Mouse (Mus musculus) T-cell, adult 2 months (primary cell): Measurements from ENCODE around the gene Nkpd1.
A peak's percentile ranks its signal among the peaks of the same experiment; 100 is the strongest.

Experiments used
- DNase-seq: peaks from one replicate; pipeline ENCODE4 v3.0.0; 2022; ENCODE audit warnings: low spot score

The Nkpd1 gene

DNA sequence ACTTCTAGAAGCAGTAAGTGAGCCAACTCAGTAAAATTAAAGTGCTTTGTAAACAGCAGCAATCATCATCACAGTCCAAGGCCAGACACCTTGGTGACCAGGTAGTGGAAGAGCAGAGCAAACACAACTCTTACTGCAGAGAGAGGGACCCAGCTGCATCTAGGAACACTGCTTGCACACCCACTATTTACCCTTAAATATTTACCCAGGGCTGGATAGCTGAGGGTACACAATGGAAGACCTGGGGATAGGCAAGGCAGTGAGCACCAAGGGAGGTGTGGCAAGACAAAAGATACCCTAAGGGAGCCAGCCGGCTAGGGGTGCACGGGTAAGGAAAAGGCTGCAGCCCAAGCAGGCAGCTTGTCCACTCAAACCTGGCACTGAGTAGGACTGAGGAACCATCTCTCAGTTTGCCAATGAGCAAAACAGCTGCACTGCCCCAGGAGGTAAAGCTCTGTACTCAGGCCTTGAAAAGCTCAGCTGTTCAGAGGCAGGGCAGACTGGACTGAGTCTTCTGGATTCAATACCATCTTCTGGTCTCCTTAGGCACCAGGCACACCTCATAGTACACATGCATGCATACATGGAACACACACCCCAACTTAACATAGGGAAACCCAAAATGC lies 29.8 kb downstream of the Nkpd1 start:
- no peak for DNase-seq

DNA sequence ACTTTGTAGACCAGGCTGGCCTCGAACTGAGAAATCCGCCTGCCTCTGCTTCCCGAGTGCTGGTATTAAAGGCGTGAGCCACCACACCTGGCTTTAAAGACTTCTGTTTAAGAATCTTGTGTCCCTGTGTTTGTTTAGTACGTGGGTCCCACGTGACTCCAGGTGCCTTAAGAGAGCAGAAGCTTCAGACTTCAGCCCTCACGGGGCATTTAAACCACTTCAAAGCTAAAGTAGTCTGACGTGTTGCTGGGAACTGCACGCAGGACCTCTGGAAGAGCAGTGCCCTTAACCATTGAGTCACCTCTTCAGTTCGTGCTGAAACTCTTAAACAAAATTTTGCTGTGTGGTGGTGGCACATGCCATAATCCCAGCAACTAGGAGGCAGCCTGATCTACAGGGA lies 31.8 kb downstream of the Nkpd1 start:
- peak; percentile 46 for DNase-seq

DNA sequence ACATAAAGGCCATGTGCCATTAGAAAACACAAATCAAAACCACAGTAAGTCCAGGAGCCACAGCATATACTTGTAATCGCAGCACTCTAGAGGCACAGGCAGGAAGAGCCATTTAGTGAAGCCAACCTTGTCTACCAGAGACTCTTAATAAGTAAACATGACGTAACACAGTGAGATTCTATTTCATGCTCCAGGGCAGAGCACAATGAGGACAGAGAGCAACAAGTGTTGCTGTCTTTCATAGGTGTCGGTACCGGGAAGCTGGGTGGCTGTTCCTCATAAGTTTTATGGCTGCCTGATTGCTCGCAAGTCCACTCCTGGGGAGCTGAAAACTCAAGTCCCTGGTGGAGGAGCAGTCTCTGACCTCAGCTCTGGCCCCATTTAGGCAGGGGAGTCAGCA lies 34.0 kb downstream of the Nkpd1 start:
- no peak for DNase-seq

DNA sequence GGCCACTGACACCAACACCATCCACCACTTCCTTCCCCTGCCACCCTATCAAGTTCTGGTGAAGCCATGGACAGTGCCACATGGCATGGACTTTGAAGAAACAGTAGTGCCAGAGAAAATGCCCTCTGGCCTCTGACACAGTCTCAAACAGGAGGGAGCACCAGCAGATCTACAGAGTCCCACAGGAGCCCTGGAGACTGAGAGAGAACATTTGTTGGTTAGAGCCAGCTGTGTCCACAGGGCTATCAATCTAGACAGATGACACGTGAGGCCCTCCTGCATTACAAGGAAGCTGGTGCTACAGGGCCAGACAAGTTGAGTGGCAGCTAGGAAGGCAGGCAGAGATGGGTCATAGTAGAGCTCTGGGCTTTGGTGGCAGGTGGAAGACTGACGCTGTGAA lies 34.8 kb downstream of the Nkpd1 start:
- no peak for DNase-seq

DNA sequence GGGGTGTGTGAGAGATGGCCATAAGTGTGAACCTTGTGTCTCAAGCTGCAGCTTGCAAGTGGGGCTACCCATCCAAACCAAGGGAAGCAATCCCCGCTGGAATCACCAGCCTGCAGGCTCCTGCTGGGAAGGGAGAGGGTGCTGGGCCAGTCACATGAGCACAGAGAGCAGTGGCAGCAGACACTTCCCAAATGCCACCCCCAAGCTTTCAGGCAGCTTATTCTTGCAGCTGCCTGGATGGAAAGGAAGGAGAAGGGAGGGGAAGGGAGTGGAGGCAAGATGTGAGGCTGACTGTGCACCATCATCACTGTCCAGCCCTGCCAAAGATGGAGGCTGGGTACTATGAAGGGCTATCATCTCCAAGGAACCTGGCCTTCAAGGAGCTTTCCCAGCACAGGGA lies 36.5 kb downstream of the Nkpd1 start:
- no peak for DNase-seq

DNA sequence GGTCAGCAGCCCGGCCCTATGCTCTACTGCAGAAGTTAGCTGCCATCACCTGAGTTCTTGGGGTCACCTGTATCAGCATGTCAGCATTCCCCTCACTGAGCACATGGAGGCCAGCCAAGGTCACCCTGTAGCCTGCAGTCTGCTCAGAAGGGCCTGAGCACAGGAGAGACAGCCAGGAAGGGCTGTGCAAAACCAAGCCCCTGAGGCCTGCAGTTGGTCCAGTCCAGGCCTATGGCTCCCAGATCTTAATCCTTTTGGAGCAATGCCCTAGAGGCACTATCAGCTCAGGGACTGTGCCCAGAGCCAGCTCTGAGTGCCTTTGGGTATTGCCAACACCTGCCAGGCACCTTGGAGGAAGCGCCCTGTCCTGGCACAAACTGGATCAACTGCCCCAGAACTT lies 39.4 kb downstream of the Nkpd1 start:
- no peak for DNase-seq

DNA sequence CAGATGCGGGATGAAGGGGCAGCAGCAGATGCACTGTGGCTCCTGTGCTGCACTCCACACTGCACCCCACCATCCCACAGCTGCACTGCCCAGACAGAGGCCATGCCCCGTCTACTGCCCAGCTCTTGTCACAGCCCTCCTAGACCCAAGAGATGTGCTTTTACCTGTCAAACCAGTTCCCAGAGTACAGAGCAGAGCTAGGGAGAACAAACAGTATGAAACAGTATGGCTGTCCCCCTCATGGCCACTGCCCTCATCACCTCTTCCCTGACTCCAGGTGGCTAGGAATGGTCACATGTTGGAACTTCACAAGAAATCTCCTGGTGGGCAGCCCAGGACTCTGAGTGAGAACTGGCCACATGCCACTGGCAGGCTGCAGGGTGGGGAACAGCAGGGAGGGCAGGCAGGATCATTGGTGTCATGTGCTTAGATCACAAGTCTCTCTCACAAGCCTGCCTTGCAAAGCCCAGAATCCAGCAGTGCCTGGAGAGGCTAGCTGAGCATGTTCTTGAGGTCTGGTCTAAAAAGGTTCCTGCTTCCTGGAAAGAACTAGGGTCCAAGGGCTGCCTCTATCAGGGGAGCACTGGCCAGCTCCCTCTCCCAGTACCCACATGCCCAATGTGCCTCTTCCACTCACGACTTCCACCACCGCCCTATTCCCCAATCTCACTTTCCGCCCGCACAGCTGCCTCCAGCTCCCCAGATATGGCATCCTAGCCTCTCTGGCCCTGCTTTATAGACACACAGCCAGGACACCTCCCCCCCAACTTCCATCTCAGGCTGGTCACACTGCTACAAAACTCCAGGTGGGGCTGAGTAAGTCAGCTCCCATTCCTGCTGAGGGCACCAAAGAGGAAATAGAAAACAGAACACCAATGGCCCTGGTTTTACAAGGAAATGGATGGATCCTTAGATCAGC lies 40.6 kb downstream of the Nkpd1 start:
- no peak for DNase-seq

DNA sequence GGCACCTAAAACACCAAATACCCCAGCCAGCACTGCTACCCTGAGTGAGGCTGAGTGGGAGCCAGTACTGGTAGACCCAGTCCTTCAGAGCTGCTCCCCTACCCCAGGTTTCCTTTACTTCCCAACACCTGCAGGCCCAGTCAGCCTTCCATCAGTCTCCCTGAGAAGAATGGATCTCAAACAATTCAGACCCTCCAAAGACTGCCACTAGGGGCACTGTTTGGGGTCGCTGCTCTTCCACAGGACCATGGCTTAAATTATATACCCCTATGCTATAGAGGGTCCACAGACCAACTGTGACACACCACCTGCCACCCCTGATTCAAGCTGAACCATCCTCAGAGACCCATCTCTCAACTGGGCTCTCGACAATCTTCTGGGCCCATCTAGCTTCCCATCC lies 41.3 kb downstream of the Nkpd1 start:
- DNase-seq, result no peak

DNA sequence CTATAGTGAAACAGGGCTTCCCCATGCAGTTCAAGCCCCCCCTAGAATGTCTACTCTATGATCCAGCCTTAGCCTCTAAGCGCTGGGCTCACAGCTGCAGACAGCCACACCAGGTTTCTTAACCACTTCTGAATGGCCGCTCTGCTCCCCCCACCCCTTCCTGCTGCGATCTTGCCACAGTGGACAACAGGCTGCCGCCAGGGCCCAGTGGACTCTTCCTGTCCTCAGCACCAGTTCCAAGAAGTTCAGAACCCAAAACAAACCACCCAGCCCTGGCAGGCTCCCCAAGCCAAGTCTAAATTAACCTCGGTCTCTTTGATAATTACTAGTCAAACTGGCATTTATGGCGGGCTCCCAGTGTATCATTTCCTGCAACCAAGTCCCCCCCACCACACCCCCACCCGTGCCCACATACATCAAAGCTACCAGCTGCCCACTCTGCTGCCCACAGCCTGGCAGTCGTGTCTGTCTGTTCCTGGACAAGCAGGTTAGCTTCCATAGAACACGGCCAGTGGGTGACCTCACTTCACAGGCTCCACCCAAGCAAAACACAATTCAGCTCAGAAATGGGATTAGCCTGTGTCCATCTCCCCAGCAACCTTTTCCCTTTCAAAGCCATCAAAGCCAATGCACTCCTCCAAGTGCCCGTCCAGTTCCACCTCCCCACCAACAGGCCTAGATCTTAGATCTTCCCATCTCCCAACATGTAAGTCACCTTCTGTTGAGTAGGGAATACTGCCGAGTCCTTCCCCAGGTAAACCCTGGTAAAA lies 43.0 kb downstream of the Nkpd1 start:
- no peak for DNase-seq

DNA sequence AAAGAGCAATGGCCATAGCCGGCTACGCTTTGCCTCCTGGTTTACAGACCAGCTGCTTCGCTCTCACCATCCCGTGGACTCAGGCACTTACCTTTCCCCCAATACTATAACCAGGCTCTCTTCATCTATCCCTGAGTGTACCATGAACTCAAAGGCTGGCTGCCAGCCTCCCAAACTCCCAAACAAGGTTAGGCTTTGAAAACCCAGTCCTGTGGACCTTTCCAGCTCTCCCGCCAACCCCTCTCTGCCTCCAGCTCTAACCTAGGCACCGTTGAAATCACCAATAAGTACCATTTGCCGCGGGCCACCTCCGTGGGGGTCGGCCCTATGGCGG lies 43.8 kb downstream of the Nkpd1 start:
- DNase-seq, result no peak

DNA sequence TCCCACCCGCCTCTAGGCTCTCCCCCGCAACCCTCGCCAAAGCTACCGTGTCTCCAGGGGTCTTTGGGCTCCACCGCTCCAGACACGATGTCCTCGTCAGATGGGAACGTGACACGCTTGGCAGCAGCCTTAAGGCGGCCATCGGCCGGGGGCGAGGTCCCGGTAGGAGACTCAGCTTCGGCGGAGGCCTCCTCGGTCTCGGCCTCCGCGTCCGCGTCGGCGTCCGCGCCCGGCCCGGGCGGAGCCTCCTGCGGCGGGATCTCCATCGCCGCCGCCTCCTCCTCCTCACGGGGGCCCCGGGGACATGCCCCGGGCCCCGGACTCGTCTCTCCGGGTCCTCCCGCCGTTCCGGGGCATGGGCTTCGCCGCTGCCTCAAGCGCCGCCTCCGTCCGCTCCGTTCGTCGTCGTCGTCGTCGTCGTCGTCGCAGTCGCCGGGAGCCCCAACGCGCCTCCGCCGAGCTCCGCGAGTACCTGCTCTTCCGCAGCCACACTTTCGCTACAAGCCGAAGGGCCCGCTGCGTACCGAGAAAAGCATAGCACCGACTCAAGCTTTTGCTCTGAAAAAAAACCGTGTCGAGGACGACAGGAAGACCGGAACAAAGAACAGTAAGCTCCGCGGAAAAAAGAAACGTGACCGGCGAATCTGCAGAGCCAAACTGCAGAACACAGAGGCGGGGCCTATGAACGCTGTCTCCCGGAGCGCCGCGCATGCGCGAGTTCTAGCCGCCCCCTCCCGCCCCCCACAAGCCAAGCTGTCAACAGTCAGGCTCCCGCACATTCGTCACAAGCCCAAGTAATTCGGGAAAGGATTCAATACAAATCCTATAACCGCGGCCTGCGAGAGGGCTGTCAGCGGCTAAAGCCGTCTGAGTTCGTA lies 44.4 kb downstream of the Nkpd1 start:
- DNase-seq, result peak; percentile 87

DNA sequence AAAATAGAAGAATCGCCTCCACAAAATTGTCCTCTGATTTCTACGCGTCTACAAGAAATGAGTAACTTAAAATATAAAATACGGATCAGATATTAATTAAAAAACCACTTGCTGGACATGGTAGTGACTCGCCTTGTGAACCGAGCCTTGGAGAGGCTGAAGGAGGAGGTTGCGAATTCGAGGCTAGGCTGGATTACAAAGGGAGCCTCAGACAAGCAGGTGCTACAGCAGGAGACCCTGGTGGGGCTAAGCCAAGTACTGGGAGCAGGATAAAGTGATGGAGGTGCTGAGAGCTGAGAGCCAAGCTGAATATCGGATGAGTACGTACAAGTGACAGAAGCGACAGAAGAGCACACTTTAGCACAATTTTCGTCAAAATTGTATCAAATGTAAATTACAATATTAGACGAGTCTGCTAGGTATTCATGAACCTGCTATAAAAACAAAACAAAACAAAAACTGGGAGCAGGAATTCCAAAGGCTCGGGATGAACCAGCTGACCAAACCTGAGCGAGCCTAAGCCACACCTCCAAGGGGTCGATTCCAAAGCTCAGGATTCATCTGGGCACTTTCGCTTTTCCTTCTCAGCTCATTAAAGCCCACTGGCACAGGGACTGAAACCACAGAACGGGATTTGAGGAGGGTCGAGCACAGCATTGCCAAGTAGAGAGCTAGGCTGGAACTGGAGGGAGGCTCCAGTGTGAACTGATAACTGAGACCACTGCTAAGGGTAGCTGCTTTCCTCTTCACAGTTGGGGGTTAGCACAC lies 45.2 kb downstream of the Nkpd1 start, which contains the start of gene Ppp1r37:
Gene Ppp1r37 (minus strand): TSS at position 434 of the 768 bp plus-strand sequence.
- no peak for DNase-seq

DNA sequence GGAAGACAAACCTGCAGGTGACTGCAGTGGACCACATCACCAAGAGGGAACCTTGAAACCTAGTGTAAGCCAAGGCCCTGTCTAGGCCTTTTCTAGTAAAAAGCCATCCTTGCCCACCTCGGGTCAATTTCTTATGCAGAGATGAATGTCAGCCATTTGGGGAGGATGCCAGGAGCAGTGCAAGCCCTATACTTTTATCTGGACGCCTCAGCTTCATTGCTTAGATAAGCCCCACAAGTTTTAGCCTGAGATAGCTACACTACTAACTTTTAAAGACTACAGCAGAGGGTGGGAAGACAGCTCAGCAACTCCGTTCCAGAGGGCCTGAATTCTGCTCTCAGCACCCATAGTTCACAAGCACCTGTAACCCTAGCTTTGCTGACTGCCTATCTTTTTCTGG lies 46.2 kb downstream of the Nkpd1 start:
- no peak for DNase-seq

DNA sequence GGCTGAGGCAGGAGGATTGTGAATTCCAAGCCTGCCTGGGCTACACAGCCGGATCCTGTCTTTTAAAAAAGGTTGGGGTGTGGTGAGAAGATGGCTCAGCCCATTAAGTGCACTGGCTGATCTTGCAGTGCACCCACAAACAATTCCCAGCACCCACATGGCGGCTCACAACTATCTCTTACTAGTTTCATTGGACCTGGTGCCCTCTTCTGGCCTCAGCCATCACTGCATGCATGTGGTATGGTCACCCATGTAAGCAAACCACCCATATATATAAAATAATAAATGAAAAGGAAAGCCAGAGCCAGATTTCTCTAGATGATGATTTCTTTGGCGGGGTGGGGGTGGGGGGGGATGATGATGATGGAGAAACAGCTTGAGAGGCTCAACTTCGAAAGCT lies 46.8 kb downstream of the Nkpd1 start:
- no peak for DNase-seq

DNA sequence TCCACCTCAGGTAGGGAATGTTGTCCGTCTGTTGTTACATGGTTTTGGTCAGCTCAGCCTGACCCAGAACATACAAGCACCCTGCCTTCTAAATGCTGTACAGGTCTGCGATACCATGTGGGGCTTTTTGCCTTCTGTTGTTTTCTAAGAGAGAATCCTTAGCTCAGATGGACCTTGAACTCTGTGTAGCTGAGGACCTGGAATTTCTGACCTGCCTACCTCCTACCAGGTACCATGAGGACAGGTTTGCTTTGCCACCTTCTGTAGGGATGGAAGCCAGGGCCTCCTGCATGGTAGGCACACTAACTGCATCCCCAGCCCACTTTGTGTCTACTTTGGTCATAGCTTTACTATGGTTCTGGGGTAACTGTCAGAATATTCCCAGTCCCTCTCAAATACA lies 48.2 kb downstream of the Nkpd1 start:
- no peak for DNase-seq

DNA sequence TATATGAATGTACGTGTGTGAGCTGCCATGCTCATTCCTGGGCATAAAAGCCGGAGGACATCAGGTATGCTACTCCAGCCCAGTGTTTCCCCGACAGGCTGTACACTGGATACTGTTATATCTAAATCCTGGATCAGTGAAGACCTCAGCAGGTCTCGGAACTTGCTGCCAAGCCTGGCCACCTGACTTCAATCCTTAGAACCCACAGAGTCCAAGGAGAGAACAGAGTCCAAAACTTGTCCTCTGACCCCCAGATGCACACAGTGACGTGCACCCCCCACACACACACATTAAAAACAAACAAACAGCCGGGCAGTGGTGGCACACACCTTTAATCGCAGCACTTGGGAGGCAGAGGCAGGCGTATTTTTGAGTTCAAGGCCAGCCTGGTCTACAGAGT lies 49.8 kb downstream of the Nkpd1 start:
- no peak for DNase-seq

DNA sequence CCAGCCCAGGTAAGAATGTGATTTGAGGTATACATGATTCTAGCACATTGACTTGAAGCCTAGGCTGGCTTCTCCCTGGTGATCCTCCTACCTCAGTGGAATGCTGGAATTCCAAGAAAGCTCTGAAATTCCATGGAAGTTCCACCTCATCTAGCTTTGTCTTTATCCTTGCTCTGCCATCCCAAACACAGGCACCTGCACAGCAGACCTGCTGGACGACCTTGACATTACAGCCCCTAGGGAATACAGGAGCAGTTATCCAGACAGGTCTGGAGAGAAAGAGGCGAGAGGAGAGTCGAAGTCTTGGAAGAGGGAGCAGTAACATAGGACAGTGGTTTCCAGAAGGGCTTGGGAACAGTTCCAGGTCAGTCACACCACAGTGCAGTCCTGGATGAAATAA lies 52.0 kb downstream of the Nkpd1 start:
- DNase-seq, result no peak

DNA sequence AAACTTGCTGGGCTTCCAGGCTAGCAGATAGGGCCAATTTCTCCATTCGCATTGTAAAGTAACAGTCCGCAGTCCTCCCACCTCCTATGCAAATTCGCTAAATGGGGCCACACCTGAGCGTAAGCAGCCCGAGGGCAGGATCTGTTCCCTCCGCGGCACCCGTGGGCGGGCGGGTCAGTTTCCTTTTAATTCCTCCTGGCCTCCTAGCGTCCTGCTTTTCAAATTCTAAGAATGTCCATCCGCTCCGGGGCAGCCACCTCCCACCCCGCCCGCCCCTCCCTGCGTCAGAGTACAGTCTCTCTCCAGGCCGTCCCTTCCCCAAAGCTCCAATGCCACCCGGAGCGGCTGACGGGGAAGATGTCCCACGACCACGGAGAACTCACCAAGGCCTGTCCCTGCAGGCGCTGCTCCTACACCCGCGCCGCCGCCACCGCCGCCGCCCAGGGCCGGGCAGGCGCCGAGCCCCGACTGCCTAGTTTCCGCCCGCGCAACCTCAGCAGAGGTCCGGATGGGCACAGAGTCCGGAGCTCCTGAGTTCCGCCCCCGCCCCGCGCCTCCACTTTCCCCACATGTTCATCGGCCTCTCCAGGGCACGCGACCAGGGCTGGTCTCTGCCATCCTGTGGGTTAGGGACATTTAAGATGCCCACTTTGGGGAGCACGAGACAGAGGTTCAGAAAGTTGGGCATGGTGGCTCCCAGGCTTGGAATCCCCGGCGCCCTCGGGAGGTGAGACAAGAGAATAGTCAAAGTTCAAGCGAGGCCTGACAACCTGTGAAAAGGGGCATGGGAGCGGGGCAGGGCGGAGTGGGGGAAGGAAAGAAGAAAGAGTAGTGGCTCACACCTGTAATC lies 55.5 kb downstream of the Nkpd1 start:
- peak; percentile 79 for DNase-seq

DNA sequence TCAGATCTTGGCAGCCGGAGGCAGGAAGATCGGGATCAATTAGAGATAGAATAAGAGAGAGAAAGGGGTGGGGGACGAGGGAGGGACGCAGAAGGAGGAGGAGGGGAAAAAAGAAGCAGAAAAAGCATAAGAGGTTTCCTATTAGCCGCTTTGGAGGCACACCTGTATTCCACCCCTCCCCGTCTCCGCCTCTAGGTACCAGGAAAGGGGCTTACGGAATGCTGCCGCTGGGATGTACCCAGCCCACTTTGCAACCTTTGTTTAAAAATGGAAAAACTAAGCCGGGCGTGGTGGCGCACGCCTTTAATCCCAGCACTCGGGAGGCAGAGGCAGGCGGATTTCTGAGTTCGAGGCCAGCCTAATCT lies 56.1 kb downstream of the Nkpd1 start:
- DNase-seq, result no peak
